Mouse (Mus musculus) left cerebral cortex, postnatal 14 days (tissue): Measurements from ENCODE around the gene Bub1b. TPM values are rescaled to one million over a fixed set of nuclear protein-coding genes. Genes with fewer than 3 reads are reported as not detected.

Experiments
- DNase-seq, 2 experiments: peaks; one replicate each; pipeline ENCODE4 v3.0.0; 2021 to 2022; ENCODE audit warnings: low spot score in 2 of 2, mixed read lengths in 1 of 2
- intact Hi-C: fragments of 180-260 bp; cut with DNase I; formaldehyde crosslinking; loops from one replicate; pipeline ENCODE4 v1.15.1; 2025
- total RNA-seq, 2 experiments: library from RNA; stranded (reverse); gene quantifications; 2 replicates each; pipeline ENCODE4 v1.2.3; 2021

Gene Bub1b
- total RNA-seq, 2 experiments from 2014 or later, result 1.5 to 1.9 TPM

DNA sequence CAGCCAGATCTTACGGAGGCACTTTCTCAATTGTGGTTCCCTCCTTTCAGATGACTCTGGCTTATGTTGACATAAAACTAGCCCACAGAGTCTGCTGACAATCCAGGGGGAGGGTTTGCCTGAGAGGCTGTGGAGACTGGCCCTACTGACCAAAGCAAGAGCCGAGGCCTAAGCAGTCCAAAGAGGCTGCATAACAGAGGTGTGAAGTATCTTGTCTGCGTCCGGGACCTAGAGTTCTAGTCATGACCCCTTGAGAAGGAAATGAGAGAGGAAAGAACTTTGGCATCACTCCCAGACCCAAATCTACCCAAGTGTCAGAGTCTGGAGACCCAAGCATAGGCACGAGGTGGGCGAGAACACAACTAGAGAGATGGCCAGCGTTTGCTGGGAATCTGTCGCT lies 88.7 kb downstream of the Bub1b start:
- DNase-seq, result no peak
- intact Hi-C loops, result loop anchor here (5.0 kb wide), 1 partner anchor 34 kb away; no protein-coding TSS in a partner anchor

DNA sequence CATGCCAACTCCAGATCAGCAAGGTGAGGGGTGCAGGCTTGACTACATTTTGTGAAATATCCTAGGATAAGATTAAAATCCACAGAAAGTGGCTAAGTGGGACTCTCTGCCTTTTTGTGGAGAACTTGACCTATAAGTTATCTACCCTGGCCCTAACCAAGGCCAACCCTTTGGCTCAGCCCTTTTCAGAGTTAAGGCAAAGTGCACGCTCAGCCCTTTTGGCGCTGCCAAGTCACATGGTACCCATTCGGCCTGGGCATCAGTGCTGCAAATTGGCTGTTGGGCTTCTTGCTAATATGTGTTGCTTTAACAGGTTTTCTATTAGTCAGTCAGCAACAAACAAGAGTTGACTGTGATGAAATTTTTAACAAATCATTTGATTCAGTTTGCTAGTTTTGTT lies 89.8 kb downstream of the Bub1b start:
- DNase-seq, result no peak
- intact Hi-C loops, result loop anchor here (5.0 kb wide), 1 partner anchor 35 kb away; no protein-coding TSS in a partner anchor

DNA sequence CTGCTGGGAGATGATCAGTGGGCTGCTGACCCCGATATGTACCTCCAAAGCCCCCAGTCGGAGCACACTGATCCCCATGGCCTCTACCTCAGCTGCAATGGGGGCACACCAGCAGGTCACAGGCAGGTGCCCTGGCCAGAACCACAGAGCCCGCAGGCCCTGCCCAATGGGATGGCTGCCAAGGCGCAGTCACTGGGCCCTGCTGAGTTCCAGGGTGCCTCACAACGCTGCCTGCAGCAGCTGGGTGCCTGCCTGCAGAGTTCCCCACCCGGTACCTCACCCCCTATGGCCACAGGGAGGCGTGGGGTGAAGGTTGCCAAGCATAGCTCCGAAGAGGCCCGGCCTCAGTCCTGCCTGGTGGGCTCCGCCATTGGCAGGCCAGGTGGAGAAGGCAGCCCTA lies 91.9 kb downstream of the Bub1b start:
- DNase-seq, result no peak
- intact Hi-C loops, result loop anchor here (5.0 kb wide), 1 partner anchor 38 kb away; no protein-coding TSS in a partner anchor

Other genes starting within 250 kb of the Bub1b start
- 10 to 100 TPM; 11.4 to 12.5 TPM for gene Gpr176, start 224.8 kb upstream of the Bub1b start, total RNA-seq
- 10 to 100 TPM; 18.3 to 21.0 TPM for gene Eif2ak4, start 209.6 kb upstream of the Bub1b start, total RNA-seq
- gene Srp14, start 118.5 kb upstream of the Bub1b start, total RNA-seq, result 100 to 1,000 TPM; 157 to 167 TPM
- 1 to 10 TPM; 3.8 to 4.4 TPM for gene Bmf, start 48.5 kb upstream of the Bub1b start, total RNA-seq
- 100 to 1,000 TPM; 117 to 122 TPM for gene Pak6, start 65.1 kb downstream of the Bub1b start, total RNA-seq
- gene Ankrd63, start 105.8 kb downstream of the Bub1b start, total RNA-seq, result 10 to 100 TPM; 15.7 to 17.3 TPM
- gene Plcb2, start 130.2 kb downstream of the Bub1b start, total RNA-seq, result 1 to 10 TPM; 2.4 to 2.8 TPM
- 10 to 100 TPM; 30.8 to 33.4 TPM for gene Inafm2, start 147.5 kb downstream of the Bub1b start, total RNA-seq
- 1 to 10 TPM; 3.1 to 3.3 TPM for gene Ccdc9b, start 164.4 kb downstream of the Bub1b start, total RNA-seq
- not detected for gene Phgr1, start 174.6 kb downstream of the Bub1b start, total RNA-seq
- gene Disp2, start 181.5 kb downstream of the Bub1b start, total RNA-seq, result 100 to 1,000 TPM; 196 to 205 TPM
- gene Knstrn, start 215.8 kb downstream of the Bub1b start, total RNA-seq, result 1 to 10 TPM; 2.5 to 2.6 TPM